Mouse (Mus musculus) urinary bladder, postnatal 36 days (tissue): ENCODE measurements around the gene Grhl3.
"Not testable (repeated sequence)": the region's sequence is repeated elsewhere in the genome, so short reads cannot be mapped to it uniquely, and the experiment has no call there.

Source experiments
- DNase-seq, 2 experiments: peaks; one replicate each; pipeline ENCODE4 v3.0.0; 2022; ENCODE audit warnings: low spot score in 2 of 2, mixed read lengths in 1 of 2

Gene Grhl3

DNA sequence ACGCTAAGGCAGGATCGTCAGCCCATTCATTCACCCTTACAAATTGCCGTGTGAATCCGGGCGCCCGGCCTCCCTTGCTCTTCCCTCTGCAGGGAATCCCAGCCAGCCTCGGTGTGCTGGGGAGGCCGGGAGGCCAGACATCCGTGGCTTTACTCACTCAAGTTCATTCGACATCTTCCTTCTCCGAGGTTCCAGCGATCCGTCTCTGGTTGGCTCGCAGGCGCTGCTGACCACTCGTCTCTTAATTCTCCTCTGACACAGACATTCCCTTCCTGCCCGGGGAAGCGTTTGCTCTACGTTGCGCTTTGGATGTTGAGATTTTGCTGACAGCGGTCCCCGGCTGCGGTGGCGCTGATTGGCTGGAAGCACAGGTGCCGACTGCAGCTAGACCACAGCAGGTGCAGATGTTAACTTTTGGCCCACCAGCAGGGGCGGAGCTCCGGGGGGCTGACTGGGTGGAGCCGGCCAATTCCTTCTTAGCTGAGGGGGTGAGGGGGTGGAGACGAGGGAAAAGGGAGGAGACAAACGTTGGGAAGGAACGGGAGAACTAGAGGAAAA lies at the start of gene Grhl3:
TSS of gene Grhl3 (minus strand) at position 380 of the 558 bp plus-strand sequence.
- DNase-seq: peak; percentile 55 to 71

DNA sequence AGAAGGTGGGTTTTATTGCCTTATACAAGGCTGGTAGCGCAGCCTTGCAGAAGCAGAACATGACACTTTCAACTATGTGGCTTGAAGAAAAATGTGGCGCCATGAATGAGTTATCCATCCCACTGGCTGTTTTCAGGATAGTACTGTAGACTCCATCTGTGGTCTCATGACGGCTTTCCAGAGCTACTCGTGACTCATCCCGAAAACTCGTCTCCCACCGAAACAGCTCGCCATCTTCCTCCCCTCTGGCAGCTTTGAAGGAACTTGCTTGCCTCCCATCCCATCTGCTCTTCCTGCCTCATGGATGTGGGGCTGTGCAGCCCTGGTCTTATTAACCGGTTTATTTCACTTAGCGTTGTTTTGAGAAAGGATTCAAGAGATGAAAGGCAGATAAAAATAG lies 48.9 kb upstream of the Grhl3 start:
- no peak for DNase-seq

DNA sequence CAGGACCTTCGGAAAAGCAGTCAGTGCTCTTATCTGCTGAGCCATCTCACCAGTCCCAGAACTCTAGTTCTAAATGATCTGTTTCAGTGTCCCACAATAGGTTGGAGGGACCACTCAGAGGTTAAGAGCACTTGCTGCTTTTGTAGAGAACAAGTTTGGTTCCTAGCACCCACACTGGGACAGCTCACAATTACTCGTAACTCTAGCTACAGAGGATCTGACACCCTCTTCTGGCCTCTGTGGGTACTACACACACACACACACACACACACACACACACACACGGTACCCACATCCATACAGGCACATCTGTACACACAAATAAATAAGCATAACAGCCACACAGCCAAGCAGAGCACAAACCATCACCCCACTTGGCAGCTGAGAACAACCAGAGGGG lies 47.0 kb upstream of the Grhl3 start:
- no peak for DNase-seq

- DNase-seq: no peak
These were observed 44.5 kb upstream of the Grhl3 start for GRCm38 (mm10) chr4:135617783-135618470.

DNA sequence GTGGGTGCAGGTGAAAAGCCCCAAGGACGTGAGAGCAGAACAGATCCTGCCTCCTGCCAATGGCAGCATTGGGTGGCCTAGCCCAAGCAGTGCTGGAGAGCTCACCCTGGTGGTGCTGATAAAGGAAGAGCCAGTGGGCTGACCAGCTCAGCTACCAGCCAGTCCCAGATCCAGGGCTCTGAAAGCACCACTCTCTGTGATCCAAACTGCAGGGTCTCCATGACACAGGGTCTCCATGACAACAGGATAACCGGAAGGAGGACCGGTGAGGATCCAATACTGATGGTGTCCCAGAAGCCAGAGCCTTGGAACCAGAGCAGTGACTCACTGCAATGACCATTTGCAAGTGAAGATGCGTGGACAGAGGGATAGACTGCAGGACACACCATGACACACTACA lies 43.6 kb upstream of the Grhl3 start:
- DNase-seq: no peak

DNA sequence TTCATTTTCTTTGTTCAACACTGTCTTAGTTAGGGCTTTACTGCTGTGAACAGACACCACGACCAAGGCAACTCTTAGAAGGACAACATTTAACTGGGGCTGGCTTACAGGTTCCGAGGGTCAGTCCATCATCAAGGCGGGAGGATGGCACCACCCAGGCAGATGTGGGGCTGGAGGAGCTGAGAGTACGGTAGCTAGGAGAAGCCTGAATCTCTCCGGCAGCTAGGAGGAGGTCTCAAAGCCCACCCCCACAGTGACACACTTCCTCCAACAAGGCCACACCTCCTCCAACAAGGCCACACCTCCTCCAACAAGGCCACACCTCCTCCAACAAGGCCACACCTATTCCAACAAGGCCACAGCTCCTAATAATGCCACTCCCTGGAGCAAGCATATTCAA lies 41.9 kb upstream of the Grhl3 start:
- DNase-seq: not testable (repeated sequence)

DNA sequence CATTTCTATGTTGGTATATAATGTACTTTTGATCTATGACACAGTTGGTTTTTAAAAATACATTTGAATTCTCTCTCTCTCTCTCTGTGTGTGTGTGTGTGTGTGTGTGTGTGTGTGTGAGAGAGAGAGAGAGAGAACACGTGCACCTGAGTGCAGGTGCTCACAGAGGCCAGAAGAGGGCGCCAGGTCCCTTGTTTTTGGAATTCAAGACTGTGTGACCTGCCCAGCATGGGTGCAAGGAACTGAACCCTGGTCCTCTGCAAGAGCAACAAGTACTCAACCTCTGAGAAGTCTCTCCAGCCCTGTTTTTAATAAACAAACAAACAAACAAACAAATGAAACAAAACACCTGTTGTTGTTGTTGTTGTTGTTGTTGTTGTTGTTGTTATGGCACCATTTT lies 36.6 kb upstream of the Grhl3 start:
- DNase-seq: no peak

DNA sequence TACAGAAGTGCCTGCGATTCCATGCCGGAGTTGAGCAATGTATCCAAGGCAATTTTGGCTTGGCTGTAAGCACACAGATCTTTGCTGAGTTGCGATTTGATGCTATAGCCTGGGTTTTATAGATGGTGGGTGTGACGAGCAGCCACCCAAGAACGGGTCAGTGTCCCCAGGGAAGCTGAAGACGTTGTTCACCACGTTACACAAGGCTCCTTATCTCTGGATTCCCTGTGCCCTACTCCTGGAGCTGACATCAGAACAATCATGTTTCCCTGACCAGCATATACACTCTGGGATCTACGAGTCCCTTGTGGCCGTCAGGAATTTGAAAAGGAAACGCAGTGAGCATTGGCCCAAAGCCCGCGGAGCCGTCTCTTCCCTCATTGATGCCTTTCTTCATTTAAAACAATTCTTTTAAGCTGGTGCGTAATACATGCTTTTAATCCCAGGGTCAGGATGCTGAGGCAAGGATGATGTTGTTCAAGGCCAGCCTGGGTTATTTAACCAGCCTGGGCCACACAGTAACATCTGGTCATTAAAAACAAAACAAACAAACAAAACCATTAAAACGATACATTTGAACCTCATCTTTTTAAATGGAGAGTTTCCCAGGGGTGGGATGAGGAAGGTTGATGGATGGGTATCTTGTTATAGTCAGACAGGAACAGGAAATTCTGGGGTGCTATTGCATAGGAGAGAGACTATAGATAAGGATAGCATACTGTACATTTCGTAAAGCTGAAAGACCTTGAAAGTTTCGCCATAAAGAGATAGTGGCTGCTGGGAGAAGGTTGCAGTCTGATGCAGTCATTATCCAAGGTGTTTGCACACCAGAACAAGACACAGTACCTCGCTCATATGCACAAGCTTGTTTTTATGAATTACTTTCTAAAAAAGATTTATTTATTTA lies 34.8 kb upstream of the Grhl3 start:
- DNase-seq: no peak

DNA sequence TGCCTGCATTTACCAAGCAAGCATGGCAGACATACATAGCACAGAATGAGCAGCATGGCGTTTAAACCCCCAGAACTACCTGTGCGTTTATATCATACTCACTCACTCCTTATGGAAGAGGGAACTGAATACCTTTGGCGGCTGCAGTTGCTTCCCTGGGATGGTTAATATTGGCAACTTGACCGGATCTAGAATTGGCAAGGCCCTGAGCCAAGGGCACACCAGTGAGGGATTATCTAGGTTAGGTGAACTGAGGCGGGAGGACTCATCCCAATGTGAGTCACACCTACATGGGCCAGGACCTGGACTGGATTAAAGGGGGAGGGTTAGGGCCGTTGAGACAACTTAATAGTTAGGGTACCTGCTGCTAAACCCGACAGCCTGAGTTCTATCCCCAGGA lies 32.8 kb upstream of the Grhl3 start:
- DNase-seq: no peak

GRCm38 (mm10) chr4:135601530-135601929 lies 28.1 kb upstream of the Grhl3 start:
- DNase-seq: no peak

- DNase-seq: no peak
These were observed 26.2 kb upstream of the Grhl3 start for GRCm38 (mm10) chr4:135599497-135600182.

GRCm38 (mm10) chr4:135598998-135599397 lies 25.6 kb upstream of the Grhl3 start:
- peak; percentile 44 to 45 for DNase-seq

- DNase-seq: peak; percentile 75 to 84
These were observed 24.1 kb upstream of the Grhl3 start for GRCm38 (mm10) chr4:135597571-135597970.

GRCm38 (mm10) chr4:135595943-135596342 lies 22.5 kb upstream of the Grhl3 start:
- DNase-seq: no peak

DNA sequence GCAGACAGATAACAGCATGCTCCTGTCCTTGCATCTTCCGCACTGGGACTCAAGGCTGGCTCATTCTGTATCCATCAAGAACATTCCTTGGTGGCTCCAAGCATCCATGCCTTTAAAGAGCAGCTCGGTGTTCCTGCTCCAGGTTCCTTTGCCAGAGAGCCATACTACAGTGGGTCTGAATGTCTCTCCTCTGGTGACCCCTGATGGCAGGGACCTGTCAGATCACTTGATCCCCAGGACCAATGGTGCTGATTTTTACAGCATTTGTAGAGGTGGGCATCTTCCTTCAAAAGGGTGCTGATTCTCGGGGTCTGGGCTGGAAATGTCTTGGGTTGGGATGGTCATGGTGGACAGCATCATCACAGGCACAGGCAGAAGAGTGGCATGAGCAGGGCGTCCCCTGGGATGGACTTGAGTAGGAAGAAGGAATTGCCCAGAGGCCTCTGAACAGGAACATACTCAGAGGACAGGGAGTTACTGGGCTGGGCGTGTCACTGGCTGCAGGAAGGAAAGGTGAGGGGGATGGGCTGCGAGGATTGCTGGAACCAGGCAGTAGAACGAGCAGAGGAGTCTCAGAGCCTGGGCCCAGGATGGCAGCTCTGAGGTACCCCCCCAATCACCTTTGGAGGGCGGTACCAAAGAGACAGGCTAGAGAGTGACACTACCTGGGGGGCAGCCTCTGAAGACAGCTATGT lies 18.3 kb upstream of the Grhl3 start:
- DNase-seq: no peak

DNA sequence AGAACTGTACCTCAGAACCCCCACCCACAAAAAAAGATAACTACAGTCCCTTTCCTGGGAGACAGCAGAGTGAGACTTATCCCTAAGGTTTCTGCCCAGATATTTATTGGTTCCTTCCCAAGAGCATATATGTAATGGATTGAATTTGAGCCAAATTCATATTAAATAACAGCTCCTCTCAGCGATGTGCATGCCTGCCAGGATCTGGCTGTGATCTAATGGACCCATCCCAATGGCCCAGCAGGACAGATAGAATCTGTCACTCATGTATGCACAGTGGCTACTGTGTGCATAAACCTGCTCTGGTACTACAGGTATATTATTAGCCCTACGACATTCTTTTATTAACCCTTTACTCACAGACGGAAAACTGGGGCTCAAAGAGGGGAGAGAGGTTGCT lies 17.7 kb upstream of the Grhl3 start:
- no peak for DNase-seq

DNA sequence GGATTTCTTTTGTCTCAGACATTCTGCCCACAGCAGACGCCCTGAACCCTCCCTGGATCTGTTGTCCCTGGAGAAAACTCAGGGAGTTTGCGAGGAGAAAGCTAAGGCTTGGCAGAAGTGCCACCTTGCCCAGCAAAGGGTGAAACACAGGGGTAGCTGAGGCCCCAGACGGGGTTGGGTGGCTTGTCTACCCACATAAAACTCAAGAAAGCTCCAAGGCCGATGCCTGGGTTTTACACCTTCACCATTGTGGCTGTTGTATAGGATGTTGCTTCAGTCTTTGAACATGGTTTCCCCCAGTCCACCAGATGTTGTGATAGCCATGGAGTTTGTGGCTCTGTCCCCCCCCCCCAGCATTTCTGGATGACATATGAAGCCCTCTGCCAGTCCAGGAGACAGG lies 11.4 kb upstream of the Grhl3 start:
- DNase-seq: no peak

- no peak for DNase-seq
These were observed 7.9 kb upstream of the Grhl3 start for GRCm38 (mm10) chr4:135581222-135581910.

- DNase-seq: no peak
These were observed 6.3 kb upstream of the Grhl3 start for GRCm38 (mm10) chr4:135579695-135580094.

DNA sequence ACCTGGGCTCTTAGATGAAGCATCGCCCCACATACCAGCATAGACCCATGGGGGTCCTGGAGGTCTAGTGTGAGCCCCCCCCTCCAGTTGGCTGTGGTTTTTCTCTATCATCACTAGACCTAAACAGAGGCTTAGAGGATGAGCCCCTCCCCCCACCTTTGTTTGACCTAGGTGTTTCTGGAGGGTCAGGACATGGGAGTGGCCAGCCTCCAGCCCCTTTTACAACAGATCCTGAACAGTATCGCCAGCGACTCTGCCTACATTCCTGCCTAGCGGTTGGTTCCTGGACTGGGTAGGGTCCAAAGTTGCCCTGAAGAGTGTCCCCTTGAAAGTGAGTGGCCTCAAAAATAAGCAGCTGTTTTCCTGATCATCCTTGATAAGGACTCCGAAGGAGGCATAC lies 5.1 kb upstream of the Grhl3 start:
- DNase-seq: no peak
